Mouse (Mus musculus): Measurements from ENCODE around the gene Kcnk4. TPM values are rescaled to one million over a fixed set of nuclear protein-coding genes. Genes with fewer than 3 reads are reported as not detected.
A peak's percentile ranks its signal among the peaks of the same experiment; 100 is the strongest.

The Kcnk4 gene
- total RNA-seq, 2 experiments from 2014 or later = not detected

- peak; percentile 67 to 81 for DNase-seq
These were observed 3.5 kb upstream of the Kcnk4 start for GRCm38 (mm10) chr19:6937541-6938465.

GRCm38 (mm10) chr19:6936299-6936698 is 2.0 kb upstream of the Kcnk4 start:
- no peak for DNase-seq

GRCm38 (mm10) chr19:6933436-6934194 is 700 bp downstream of the Kcnk4 start:
- no peak for DNase-seq

GRCm38 (mm10) chr19:6933102-6933435 is 1.2 kb downstream of the Kcnk4 start:
- DNase-seq = no peak

GRCm38 (mm10) chr19:6932018-6932417 is 2.3 kb downstream of the Kcnk4 start:
- no peak for DNase-seq

GRCm38 (mm10) chr19:6931002-6931401 is 3.3 kb downstream of the Kcnk4 start:
- no peak for DNase-seq

- DNase-seq = no peak
These were observed 6.2 kb downstream of the Kcnk4 start for GRCm38 (mm10) chr19:6928080-6928479.

- DNase-seq = no peak
These were observed 7.6 kb downstream of the Kcnk4 start for GRCm38 (mm10) chr19:6926559-6927255.

GRCm38 (mm10) chr19:6925611-6926329 is 8.5 kb downstream of the Kcnk4 start:
- DNase-seq = no peak

- DNase-seq = no peak
These were observed 9.1 kb downstream of the Kcnk4 start, which contains the start of gene Catsperz for GRCm38 (mm10) chr19:6925307-6925573. Gene Catsperz, minus strand, starts transcription at chr19:6925380.

GRCm38 (mm10) chr19:6924461-6925306 is 9.6 kb downstream of the Kcnk4 start:
- DNase-seq = peak; percentile 83 to 96

- DNase-seq = no peak
These were observed 11.2 kb downstream of the Kcnk4 start for GRCm38 (mm10) chr19:6922901-6923735.

GRCm38 (mm10) chr19:6921647-6922567 is 12.4 kb downstream of the Kcnk4 start, which contains the start of gene Esrra:
Gene Esrra, minus strand, starts transcription at chr19:6921813.
- DNase-seq = peak; percentile 100

- DNase-seq = peak; percentile 63 to 65
These were observed 13.3 kb downstream of the Kcnk4 start for GRCm38 (mm10) chr19:6920741-6921636.

GRCm38 (mm10) chr19:6919876-6920740 is 14.2 kb downstream of the Kcnk4 start:
- DNase-seq = peak; percentile 49 to 52

GRCm38 (mm10) chr19:6919431-6919830 is 14.9 kb downstream of the Kcnk4 start:
- DNase-seq = no peak

GRCm38 (mm10) chr19:6918321-6918720 is 16.0 kb downstream of the Kcnk4 start:
- no peak for DNase-seq

Data from heart, adult 18-20 months (tissue).